Mouse (Mus musculus): Measurements from ENCODE around the gene Plppr2. TPM values are rescaled to one million over a fixed set of nuclear protein-coding genes. Genes with fewer than 3 reads are reported as not detected.

Gene Plppr2
- total RNA-seq, 2 experiments from 2014 or later, result 0.50 to 0.81 TPM

Other genes with a start within 250 kb of the Plppr2 start
- gene Ldlr, start 213.6 kb upstream of the Plppr2 start, total RNA-seq (2021), result 1 to 10 TPM; 2.4 to 2.6 TPM
- 1 to 10 TPM; 1.9 TPM for gene Spc24, start 176.7 kb upstream of the Plppr2 start, total RNA-seq (2021)
- gene Kank2, start 138.3 kb upstream of the Plppr2 start, total RNA-seq (2021), result 10 to 100 TPM; 12.6 to 14.3 TPM
- gene Angptl8, start 101.5 kb upstream of the Plppr2 start, total RNA-seq (2021), result under 1 TPM in 1 of 2 experiments, not detected in 1; 0.26 TPM
- 1 to 10 TPM; 7.4 to 8.7 TPM for gene Dock6, start 84.4 kb upstream of the Plppr2 start, total RNA-seq (2021)
- 1 to 10 TPM; 1.9 to 4.3 TPM for gene Rab3d, start 18.8 kb upstream of the Plppr2 start, total RNA-seq (2021)
- gene Ccdc159, start 9.6 kb upstream of the Plppr2 start, total RNA-seq (2021), result under 1 TPM; 0.71 to 0.85 TPM
- 10 to 100 TPM; 10.5 to 13.8 TPM for gene Tmem205, start 9.5 kb upstream of the Plppr2 start, total RNA-seq (2021)
- 1 to 10 TPM; 2.1 to 2.3 TPM for gene Swsap1, start 18.7 kb downstream of the Plppr2 start, total RNA-seq (2021)
- gene Epor, start 26.5 kb downstream of the Plppr2 start, total RNA-seq (2021), result under 1 TPM in 1 of 2 experiments, not detected in 1; 0.21 TPM
- gene Rgl3, start 52.4 kb downstream of the Plppr2 start, total RNA-seq (2021), result under 1 TPM; 0.39 to 0.55 TPM
- not detected for gene Ccdc151, start 65.6 kb downstream of the Plppr2 start, total RNA-seq (2021)
- gene Prkcsh, start 65.8 kb downstream of the Plppr2 start, total RNA-seq (2021), result 10 to 100 TPM; 24.4 to 27.9 TPM
- gene Elavl3, start 115.0 kb downstream of the Plppr2 start, total RNA-seq (2021), result under 1 TPM in 1 of 2 experiments, not detected in 1; 0.24 TPM
- not detected for gene Gm49318, start 134.2 kb downstream of the Plppr2 start, total RNA-seq (2021)
- gene Zfp653, start 134.3 kb downstream of the Plppr2 start, total RNA-seq (2021), result 1 to 10 TPM; 3.2 to 3.7 TPM
- 10 to 100 TPM; 89.2 to 92.1 TPM for gene Ecsit, start 148.4 kb downstream of the Plppr2 start, total RNA-seq (2021)
- 1 to 10 TPM; 3.1 to 6.5 TPM for gene Cnn1, start 162.2 kb downstream of the Plppr2 start, total RNA-seq (2021)
- gene Elof1, start 180.1 kb downstream of the Plppr2 start, total RNA-seq (2021), result 10 to 100 TPM; 37.9 to 39.1 TPM
- gene Acp5, start 198.7 kb downstream of the Plppr2 start, total RNA-seq (2021), result 1 to 10 TPM in 1 of 2 experiments, under 1 TPM in 1; 0.94 to 2.3 TPM
- 10 to 100 TPM; 33.4 to 36.9 TPM for gene Pigyl, start 219.8 kb downstream of the Plppr2 start, total RNA-seq (2021)

All from gastrocnemius, adult 18-20 months (tissue).